Mouse (Mus musculus) layer of hippocampus, adult 8-10 months (tissue): ENCODE measurements around the gene Gm20695. TPM values are rescaled to one million over a fixed set of nuclear protein-coding genes. Genes with fewer than 3 reads are reported as not detected.
"Not testable (repeated sequence)": the region's sequence is repeated elsewhere in the genome, so short reads cannot be mapped to it uniquely, and the experiment has no call there.

Source experiments
- DNase-seq, 2 experiments: peaks; one replicate each; pipeline ENCODE4 v3.0.0; 2022; ENCODE audit warnings: low spot score in 2 of 2
- total RNA-seq, 4 experiments: library from RNA; stranded (reverse); gene quantifications; 2 replicates each; pipeline ENCODE4 v1.2.4; 2022

Gene Gm20695
- under 1 TPM in 1 of 4 experiments, not detected in 3; 0.68 TPM for total RNA-seq

GRCm38 (mm10) chr16:3884201-3885064, at the start of gene Gm20695, which contains the start of gene Zfp597:
Gene Gm20695, plus strand, starts transcription at chr16:3884648.
Gene Zfp597, minus strand, starts transcription at chr16:3884561.
- DNase-seq: peak; percentile 89 to 93

GRCm38 (mm10) chr16:3835461-3835860, 49.0 kb upstream of the Gm20695 start:
- DNase-seq: no peak

GRCm38 (mm10) chr16:3839157-3839885, 45.1 kb upstream of the Gm20695 start:
- DNase-seq: peak in 1 of 2 experiments; percentile 20

- no peak for DNase-seq
Observed at GRCm38 (mm10) chr16:3842989-3843388, 41.5 kb upstream of the Gm20695 start.

GRCm38 (mm10) chr16:3843796-3844195, 40.7 kb upstream of the Gm20695 start:
- DNase-seq: no peak

GRCm38 (mm10) chr16:3846711-3847518, 37.5 kb upstream of the Gm20695 start, which contains the start of gene Zfp174:
Gene Zfp174, plus strand, starts transcription at chr16:3847268.
- peak; percentile 93 to 95 for DNase-seq

- DNase-seq: no peak
Observed at GRCm38 (mm10) chr16:3847871-3848270, 36.6 kb upstream of the Gm20695 start.

- no peak for DNase-seq
Observed at GRCm38 (mm10) chr16:3848416-3848815, 36.0 kb upstream of the Gm20695 start.

- DNase-seq: not testable (repeated sequence)
Observed at GRCm38 (mm10) chr16:3851301-3851700, 33.1 kb upstream of the Gm20695 start.

- no peak for DNase-seq
Observed at GRCm38 (mm10) chr16:3852586-3852985, 31.9 kb upstream of the Gm20695 start.

- DNase-seq: no peak
Observed at GRCm38 (mm10) chr16:3854437-3855182, 29.8 kb upstream of the Gm20695 start.

- no peak for DNase-seq
Observed at GRCm38 (mm10) chr16:3855776-3856175, 28.7 kb upstream of the Gm20695 start.

GRCm38 (mm10) chr16:3859254-3859653, 25.2 kb upstream of the Gm20695 start:
- no peak for DNase-seq

- DNase-seq: no peak
Observed at GRCm38 (mm10) chr16:3871815-3872214, 12.6 kb upstream of the Gm20695 start.

- DNase-seq: peak; percentile 79 to 89
Observed at GRCm38 (mm10) chr16:3872216-3873047, 12.0 kb upstream of the Gm20695 start, which contains the start of gene Naa60. Gene Naa60, plus strand, starts transcription at chr16:3872375.

- DNase-seq: no peak
Observed at GRCm38 (mm10) chr16:3876346-3876745, 8.1 kb upstream of the Gm20695 start.

GRCm38 (mm10) chr16:3885065-3885670, 720 bp downstream of the Gm20695 start:
- no peak for DNase-seq

- no peak for DNase-seq
Observed at GRCm38 (mm10) chr16:3891621-3892295, 7.3 kb downstream of the Gm20695 start.

- no peak for DNase-seq
Observed at GRCm38 (mm10) chr16:3893739-3894138, 9.3 kb downstream of the Gm20695 start.
